Comparison of ENCODE assay signal across 19 mouse cellular contexts in the genomic region with DNA sequence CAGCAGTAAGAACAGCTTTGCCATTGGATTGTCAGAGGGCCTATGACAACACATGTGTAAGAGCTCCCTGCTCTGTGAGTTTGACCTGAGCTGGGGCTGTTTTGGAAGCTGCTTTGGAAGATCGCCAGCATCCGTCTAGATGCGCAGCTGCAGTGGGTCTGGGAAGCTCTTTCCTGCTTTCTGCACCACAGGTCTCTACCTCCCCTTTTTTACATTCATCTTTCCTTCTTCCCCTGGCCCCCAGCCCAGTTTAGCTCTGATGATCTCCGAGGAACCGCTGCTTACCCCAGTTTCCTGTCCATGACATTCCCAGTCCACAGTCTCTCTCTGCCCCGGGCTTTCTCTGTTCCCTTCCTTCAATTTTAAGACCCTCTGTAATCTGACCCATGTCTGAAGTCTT. TPM values are rescaled to one million over a fixed set of nuclear protein-coding genes. Genes with fewer than 3 reads are reported as not detected.
DNase-seq lines count a peak whose midpoint lies in the region; ATAC-seq lines count a peak whose summit lies in the region.
"Had no signal": no experiment of that assay in that cellular context is flagged by ENCODE, and none has a peak within 500 bp of the region (broad histone marks: within the 10 kb centered on the region; RNA-seq: fewer than 3 reads in every experiment).

No protein-coding gene starts in this region.

- H3K27me3 ChIP-seq in kidney, embryonic 14.5 days (ENCODE audit: control insufficient read depth, insufficient read depth, low read length): peaks cover 3% of the 10 kb centered on the region; the same call in 1 of the 2 replicates
- H3K27me3 ChIP-seq in midbrain, embryonic 14.5 days (ENCODE audit: control insufficient read depth, insufficient read depth, low read length): no peaks in the 10 kb centered on the region
- H3K27me3 ChIP-seq in midbrain, embryonic 15.5 days (replicated peaks): no peaks in the 10 kb centered on the region

- H3K27ac ChIP-seq in kidney, embryonic 14.5 days (ENCODE audit: low read depth, low read length): no peak overlapping the region
- H3K27ac ChIP-seq in midbrain, embryonic 14.5 days (replicated peaks; ENCODE audit: low read depth, low read length): no peak overlapping the region
- no peak overlapping the region for H3K27ac ChIP-seq in midbrain, embryonic 15.5 days
- H3K27ac ChIP-seq: lung, embryonic 15.5 days had no signal

- peaks cover 7% of the 10 kb centered on the region for H3K9me3 ChIP-seq in kidney, embryonic 14.5 days (ENCODE audit: control insufficient read depth, low read length)
- H3K9me3 ChIP-seq in midbrain, embryonic 14.5 days (ENCODE audit: control insufficient read depth, low read length): peaks cover 3% of the 10 kb centered on the region; the same call in 1 of the 2 replicates
- no peaks in the 10 kb centered on the region for H3K9me3 ChIP-seq in midbrain, embryonic 15.5 days
- H3K9me3 ChIP-seq: lung, embryonic 15.5 days had no signal

- no peak overlapping the region for H3K9ac ChIP-seq in kidney, embryonic 14.5 days (ENCODE audit: low read depth, low read length)
- no peak overlapping the region for H3K9ac ChIP-seq in midbrain, embryonic 14.5 days (replicated peaks; ENCODE audit: low read length)
- H3K9ac ChIP-seq in midbrain, embryonic 15.5 days: no peak overlapping the region
- H3K9ac ChIP-seq: forebrain, postnatal 0 days; lung, embryonic 15.5 days had no signal

- WGBS in kidney, embryonic 14.5 days: 29% methylated on average over 6 of the region's 6 CpGs
- WGBS in midbrain, embryonic 14.5 days: 68% methylated on average over 6 of the region's 6 CpGs
- 64% methylated on average over 6 of the region's 6 CpGs for WGBS in midbrain, embryonic 15.5 days

- H3K4me2 ChIP-seq in kidney, embryonic 14.5 days (replicated peaks; ENCODE audit: low read depth, low read length): no peak overlapping the region
- H3K4me2 ChIP-seq in midbrain, embryonic 14.5 days (ENCODE audit: low read length): no peak overlapping the region
- H3K4me2 ChIP-seq in midbrain, embryonic 15.5 days: no peak overlapping the region
- H3K4me2 ChIP-seq: heart, embryonic 11.5 days; lung, embryonic 15.5 days had no signal

- H3K4me1 ChIP-seq in kidney, embryonic 14.5 days (ENCODE audit: control insufficient read depth, insufficient read depth, low read length): no peaks in the 10 kb centered on the region
- no peaks in the 10 kb centered on the region for H3K4me1 ChIP-seq in midbrain, embryonic 14.5 days (ENCODE audit: control insufficient read depth, insufficient read depth, low read length)
- no peaks in the 10 kb centered on the region for H3K4me1 ChIP-seq in midbrain, embryonic 15.5 days
- H3K4me1 ChIP-seq: lung, embryonic 15.5 days had no signal

- no peaks in the 10 kb centered on the region for H3K36me3 ChIP-seq in kidney, embryonic 14.5 days (ENCODE audit: control insufficient read depth, insufficient read depth, low read length)
- no peaks in the 10 kb centered on the region for H3K36me3 ChIP-seq in midbrain, embryonic 14.5 days (ENCODE audit: control insufficient read depth, insufficient read depth, low read length)
- no peaks in the 10 kb centered on the region for H3K36me3 ChIP-seq in midbrain, embryonic 15.5 days (replicated peaks)
- H3K36me3 ChIP-seq: G1E; lung, embryonic 15.5 days had no signal

- H3K4me3 ChIP-seq in kidney, embryonic 14.5 days (ENCODE audit: low read length): no peak overlapping the region
- H3K4me3 ChIP-seq in midbrain, embryonic 14.5 days (replicated peaks; ENCODE audit: low read depth, low read length): no peak overlapping the region
- H3K4me3 ChIP-seq in midbrain, embryonic 15.5 days: no peak overlapping the region
- H3K4me3 ChIP-seq: lung, embryonic 15.5 days had no signal

- ATAC-seq in kidney, embryonic 14.5 days (ENCODE audit: low FRiP score, low TSS enrichment): peak; percentile 28; the same call in 1 of the 2 replicates
- no peak for ATAC-seq in midbrain, embryonic 14.5 days (ENCODE audit: low FRiP score, low TSS enrichment)
- ATAC-seq in midbrain, embryonic 15.5 days (replicated peaks): no peak
- ATAC-seq: forebrain, postnatal 0 days; midbrain, embryonic 16.5 days had no signal

- no peak for DNase-seq in kidney, adult 11 months
- DNase-seq in midbrain, embryonic 14.5 days: peak; percentile 37
- DNase-seq in urinary bladder, postnatal 14 days (ENCODE audit: low spot score): peak; percentile 25
- DNase-seq in urinary bladder, adult 18-20 months (ENCODE audit: low spot score in 2 of 2): no peak
- DNase-seq in spleen, postnatal 4 days (ENCODE audit: low spot score in 2 of 2): no peak
- DNase-seq: adrenal gland, adult 8-10 months; cerebellum, adult 2 months; forebrain, postnatal 0 days; gastrocnemius, postnatal 25 days; layer of hippocampus, postnatal 36 days; thymus, adult 2 months had no signal

RNA-seq across cellular contexts. Expression of a gene that starts 25.9 kb away (rescaled TPM):
- polyA plus RNA-seq in kidney, embryonic 14.5 days (2014; fragmentation: Nextera tagmentation; extraction: Ambion mirVana): 40.5 and 43.6 TPM in 2 replicates
- polyA plus RNA-seq in midbrain, embryonic 14.5 days (2014; fragmentation: Nextera tagmentation; extraction: Ambion mirVana): 18.5 and 19.1 TPM in 2 replicates
- polyA plus RNA-seq in midbrain, embryonic 15.5 days (2015; fragmentation: Nextera tagmentation; extraction: Ambion mirVana): 15.5 and 18.2 TPM in 2 replicates
- polyA plus RNA-seq: G1E; large intestine, adult 2 months; liver, adult 2 months; thymus, adult 2 months had no signal

Comparison
In these comparisons a context has a peak if more than half of its experiments do, and no peak if none do; other contexts are left out.
1. DNase-seq: peak in midbrain, embryonic 14.5 days (single experiment) and urinary bladder, postnatal 14 days (single experiment); none in kidney, adult 11 months (single experiment), urinary bladder, adult 18-20 months (0 of 2) and spleen, postnatal 4 days (0 of 2).